In genomic region chr9:61707875-61708274, GRCm38 (mm10) we compare ENCODE assay signal across 9 mouse cellular contexts.
A peak's percentile ranks its signal among the peaks of the same experiment; 100 is the strongest.
DNase-seq lines count a peak whose midpoint lies in the region; ATAC-seq lines count a peak whose summit lies in the region.
"Had no signal": no experiment of that assay in that cellular context is flagged by ENCODE, and none has a peak within 500 bp of the region (broad histone marks: within the 10 kb centered on the region; RNA-seq: fewer than 3 reads in every experiment).

No protein-coding gene starts in this region.

- peak; percentile 44 for DNase-seq in lung, postnatal 36 days
- no peak for DNase-seq in lung, postnatal 14 days
- peak; percentile 91 to 92 for DNase-seq in natural killer cell, adult 2 months (ENCODE audit: low spot score in 2 of 2)
- no peak for DNase-seq in left cerebral cortex, adult 18-20 months (ENCODE audit: low spot score in 2 of 2)
- DNase-seq in ovary, adult 18-20 months (ENCODE audit: low spot score), result no peak
- DNase-seq in embryo, embryonic 9.5 days (ENCODE audit: extremely low spot score), result no peak

- ATAC-seq in hematopoietic stem cell, adult 5-6 weeks (replicated peaks in 1 of 2; ENCODE audit: insufficient read depth in 1 of 2, low FRiP score in 2 of 2, low TSS enrichment in 1 of 2, low read depth in 1 of 2, poor library complexity in 2 of 2, severe bottlenecking in 2 of 2), result peak; percentile 48 to 83
- ATAC-seq: intestine, postnatal 0 days; Patski had no signal

Comparison
In these comparisons a context has a peak if more than half of its experiments do, and no peak if none do; other contexts are left out.
1. DNase-seq: peak in lung, postnatal 36 days (single experiment) and natural killer cell, adult 2 months (2 of 2); none in lung, postnatal 14 days (single experiment), left cerebral cortex, adult 18-20 months (0 of 2), ovary, adult 18-20 months (single experiment) and embryo, embryonic 9.5 days (single experiment).